Mouse (Mus musculus) hindbrain, postnatal 0 days (tissue): Measurements from ENCODE around the gene Gp1bb. TPM values are rescaled to one million over a fixed set of nuclear protein-coding genes. Genes with fewer than 3 reads are reported as not detected.
A peak's percentile ranks its signal among the peaks of the same experiment; 100 is the strongest.

Experiments
- ATAC-seq: fragments of 200-750 bp; cut with Nextera tagmentation; 2 replicates; pipeline ENCODE4 v1.8.0; 2017; ENCODE audit warnings: mild to moderate bottlenecking, moderate TSS enrichment, moderate library complexity
- DNase-seq: peaks from one replicate; pipeline ENCODE4 v3.0.0-alpha.2; 2015; ENCODE audit warnings: low spot score
- H3K27ac ChIP-seq: fragments of 300-500 bp; sonication (generic); 2 replicates; pipeline ENCODE4 v1.5.1; 2014; ENCODE audit warnings: mild to moderate bottlenecking
- H3K27me3 ChIP-seq: fragments of 300-500 bp; sonication (generic); 2 replicates; pipeline ENCODE4 v1.6.1; 2014; ENCODE audit warnings: low read length, mixed read lengths; ENCODE audit not compliant: insufficient read depth
- H3K36me3 ChIP-seq: fragments of 300-500 bp; sonication (generic); 2 replicates; pipeline ENCODE4 v1.6.1; 2014; ENCODE audit warnings: low read length, mixed read lengths; ENCODE audit not compliant: insufficient read depth
- H3K4me1 ChIP-seq: fragments of 300-500 bp; sonication (generic); 2 replicates; pipeline ENCODE4 v1.6.1; 2014; ENCODE audit warnings: antibody characterized with exemption, low read length, mixed read lengths; ENCODE audit not compliant: insufficient read depth
- H3K4me2 ChIP-seq: fragments of 300-500 bp; sonication (generic); 2 replicates; pipeline ENCODE4 v1.6.1; 2014; ENCODE audit warnings: low read depth, mild to moderate bottlenecking, low read length, moderate library complexity, mixed read lengths
- H3K4me3 ChIP-seq: fragments of 300-500 bp; sonication (generic); 2 replicates; pipeline ENCODE4 v1.5.1; 2014; ENCODE audit warnings: low read length
- H3K9ac ChIP-seq: fragments of 300-500 bp; sonication (generic); replicated peaks from 2 replicates; pipeline ENCODE4 v1.6.1; 2014; ENCODE audit warnings: mild to moderate bottlenecking, low read length, moderate library complexity, mixed read lengths
- H3K9me3 ChIP-seq: fragments of 300-500 bp; sonication (generic); 2 replicates; pipeline ENCODE4 v1.6.1; 2016; ENCODE audit warnings: low read length, mixed read lengths
- CTCF ChIP-seq: IDR thresholded peaks from 2 replicates; pipeline ENCODE4 v1.5.1; 2016; ENCODE audit warnings: antibody characterized with exemption, control low read depth, low read depth
- WGBS: fragments of 180-500 bp; shearing (Covaris S2); extraction: QIAGEN DNeasy Blood & Tissue Kit; methylation state at CpG from one replicate; pipeline ENCODE4 v1.1.7; 2014; 5-methylcytosine and 5-hydroxymethylcytosine counted together
- polyA plus RNA-seq: library from polyadenylated mRNA; unstranded; fragments of >200 nt; fragmentation: Nextera tagmentation; extraction: Ambion mirVana; gene quantifications from 2 replicates; pipeline ENCODE4 v1.2.1, GENCODE M21; 2015
- total RNA-seq: library from RNA; depleted of rRNA; stranded (reverse); fragments of >200 nt; gene quantifications from 2 replicates; pipeline ENCODE4 v1.2.3, GENCODE M21; 2014

Gp1bb gene
- total and polyA plus RNA-seq, 2 experiments from 2014 or later, result 10.1 to 30.8 TPM

GRCm38 (mm10) chr16:18608226-18608625 is 14.0 kb downstream of the Gp1bb start:
- Histone ChIP-seq H3K9ac (no peak overlapping the region), H3K4me2 (no peak overlapping the region), H3K9me3 (no peaks in the 10 kb centered on the region), H3K36me3 (no peaks in the 10 kb centered on the region), H3K4me1 (no peaks in the 10 kb centered on the region), H3K4me3 (no peak overlapping the region), H3K27ac (no peak overlapping the region), H3K27me3 (0 out of 2 replicates have a peak, but pooled peaks cover 5% of the 10 kb centered on the region)
- no peak for DNase-seq
- ATAC-seq, result no peak
- no peak for TF ChIP-seq CTCF
- WGBS, result 8% methylated on average over 11 of the region's 11 CpGs

- Histone ChIP-seq H3K9ac (no peak overlapping the region), H3K36me3 (no peaks in the 10 kb centered on the region), H3K27ac (no peak overlapping the region), H3K4me1 (no peaks in the 10 kb centered on the region), H3K27me3 (0 out of 2 replicates have a peak, but pooled peaks cover 5% of the 10 kb centered on the region), H3K9me3 (no peaks in the 10 kb centered on the region), H3K4me3 (no peak overlapping the region), H3K4me2 (no peak overlapping the region)
- 74% methylated on average over 5 of the region's 5 CpGs for WGBS
- ATAC-seq, result no peak
- TF ChIP-seq CTCF, result no peak
- DNase-seq, result no peak
Observed at GRCm38 (mm10) chr16:18605705-18606104, 16.5 kb downstream of the Gp1bb start.

GRCm38 (mm10) chr16:18604267-18604701 is 17.9 kb downstream of the Gp1bb start:
- H3K4me1 ChIP-seq, result no peaks in the 10 kb centered on the region
- H3K9ac ChIP-seq, result no peak overlapping the region
- no peak for TF ChIP-seq CTCF
- H3K9me3 ChIP-seq, result no peaks in the 10 kb centered on the region
- no peak overlapping the region for H3K4me3 ChIP-seq
- no peak overlapping the region for H3K4me2 ChIP-seq
- DNase-seq (no peak), ATAC-seq (peak; percentile 15; the same call in 1 of the 2 replicates)
- H3K27ac ChIP-seq, result no peak overlapping the region
- no peaks in the 10 kb centered on the region for H3K36me3 ChIP-seq
- H3K27me3 ChIP-seq, result 0 out of 2 replicates have a peak, but pooled peaks cover under 1% of the 10 kb centered on the region
- WGBS, result 55% methylated on average over 8 of the region's 8 CpGs

GRCm38 (mm10) chr16:18601447-18601846 is 20.8 kb downstream of the Gp1bb start:
- Histone ChIP-seq H3K27ac (no peak overlapping the region), H3K36me3 (no peaks in the 10 kb centered on the region), H3K27me3 (no peaks in the 10 kb centered on the region), H3K9ac (no peak overlapping the region), H3K9me3 (no peaks in the 10 kb centered on the region), H3K4me3 (no peak overlapping the region), H3K4me1 (no peaks in the 10 kb centered on the region), H3K4me2 (no peak overlapping the region)
- ATAC-seq, result 0 out of 2 replicates have a peak, but pooled peaks have one; percentile 10
- DNase-seq, result no peak
- TF ChIP-seq CTCF, result no peak
- 55% methylated on average over 7 of the region's 7 CpGs for WGBS

GRCm38 (mm10) chr16:18598006-18598405 is 24.2 kb downstream of the Gp1bb start:
- H3K27ac ChIP-seq, result no peak overlapping the region
- DNase-seq (no peak), ATAC-seq (no peak)
- H3K4me2 ChIP-seq, result no peak overlapping the region
- no peaks in the 10 kb centered on the region for H3K9me3 ChIP-seq
- WGBS, result 91% methylated on average over 3 of the region's 3 CpGs
- H3K27me3 ChIP-seq, result peaks cover 5% of the 10 kb centered on the region; the same call in 1 of the 2 replicates
- H3K9ac ChIP-seq, result no peak overlapping the region
- no peak for TF ChIP-seq CTCF
- H3K4me1 ChIP-seq, result no peaks in the 10 kb centered on the region
- no peak overlapping the region for H3K4me3 ChIP-seq
- H3K36me3 ChIP-seq, result no peaks in the 10 kb centered on the region

GRCm38 (mm10) chr16:18596255-18596654 is 25.9 kb downstream of the Gp1bb start:
- DNase-seq (no peak), ATAC-seq (no peak)
- Histone ChIP-seq H3K9me3 (no peaks in the 10 kb centered on the region), H3K4me3 (no peak overlapping the region), H3K4me1 (peaks cover 1% of the 10 kb centered on the region; the same call in 1 of the 2 replicates), H3K9ac (no peak overlapping the region), H3K36me3 (no peaks in the 10 kb centered on the region), H3K27me3 (peaks cover 14% of the 10 kb centered on the region), H3K27ac (no peak overlapping the region), H3K4me2 (no peak overlapping the region)
- TF ChIP-seq CTCF, result no peak
- 60% methylated on average over 5 of the region's 5 CpGs for WGBS

GRCm38 (mm10) chr16:18593930-18594329 is 28.3 kb downstream of the Gp1bb start:
- no peak overlapping the region for H3K27ac ChIP-seq
- H3K36me3 ChIP-seq, result no peaks in the 10 kb centered on the region
- H3K4me3 ChIP-seq, result no peak overlapping the region
- ATAC-seq, result no peak
- H3K9ac ChIP-seq, result no peak overlapping the region
- TF ChIP-seq CTCF, result no peak
- 71% methylated on average over 2 of the region's 2 CpGs for WGBS
- DNase-seq, result no peak
- no peaks in the 10 kb centered on the region for H3K9me3 ChIP-seq
- no peak overlapping the region for H3K4me2 ChIP-seq
- H3K27me3 ChIP-seq, result peaks cover 35% of the 10 kb centered on the region
- peaks cover 4% of the 10 kb centered on the region; the same call in 1 of the 2 replicates for H3K4me1 ChIP-seq
